Comparison of ENCODE assay signal across 9 mouse cellular contexts in the genomic region with DNA sequence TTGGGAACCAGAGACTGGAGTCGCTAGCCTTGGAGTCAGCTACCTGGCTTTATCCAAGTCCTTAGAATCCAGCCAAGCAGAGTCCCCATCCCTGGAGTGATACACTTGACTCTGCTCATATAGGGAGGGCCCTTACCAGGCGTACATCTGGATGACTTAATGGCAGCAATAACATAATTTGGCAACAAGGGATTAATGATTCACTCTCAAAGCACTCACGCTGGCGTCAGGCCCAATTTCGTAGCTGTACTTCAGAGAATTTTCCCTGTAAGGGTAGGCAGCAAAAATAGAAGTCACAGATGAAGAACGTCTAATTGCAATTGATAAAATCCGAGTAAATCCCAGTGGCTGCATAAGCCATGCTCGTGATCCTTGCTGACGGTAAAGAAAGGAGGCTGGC.
DNase-seq lines count a peak whose midpoint lies in the region; ATAC-seq and TF ChIP-seq lines count a peak whose summit lies in the region.
"Had no signal": no experiment of that assay in that cellular context is flagged by ENCODE, and none has a peak within 500 bp of the region (broad histone marks: within the 10 kb centered on the region; RNA-seq: fewer than 3 reads in every experiment).

No protein-coding gene starts in this region.

- H3K4me3 ChIP-seq in hindbrain, postnatal 0 days (ENCODE audit: low read length): no peak overlapping the region
- H3K4me3 ChIP-seq in hindbrain, embryonic 11.5 days (ENCODE audit: low read depth, low read length): no peak overlapping the region
- H3K4me3 ChIP-seq in intestine, postnatal 0 days (ENCODE audit: low read depth, low read length): no peak overlapping the region
- H3K4me3 ChIP-seq: myocyte had no signal

- 27% methylated on average over 9 of the region's 9 CpGs for WGBS in hindbrain, postnatal 0 days
- 58% methylated on average over 9 of the region's 9 CpGs for WGBS in hindbrain, embryonic 11.5 days
- WGBS in intestine, postnatal 0 days: 20% methylated on average over 9 of the region's 9 CpGs

- no peaks in the 10 kb centered on the region for H3K9me3 ChIP-seq in hindbrain, postnatal 0 days (ENCODE audit: low read length)
- no peaks in the 10 kb centered on the region for H3K9me3 ChIP-seq in hindbrain, embryonic 11.5 days (ENCODE audit: control insufficient read depth, low read length)
- no peaks in the 10 kb centered on the region for H3K9me3 ChIP-seq in intestine, postnatal 0 days (ENCODE audit: control insufficient read depth)

- no peaks in the 10 kb centered on the region for H3K36me3 ChIP-seq in hindbrain, postnatal 0 days (ENCODE audit: insufficient read depth, low read length)
- H3K36me3 ChIP-seq in hindbrain, embryonic 11.5 days (ENCODE audit: control insufficient read depth, insufficient read depth, low read length): no peaks in the 10 kb centered on the region
- H3K36me3 ChIP-seq in intestine, postnatal 0 days (ENCODE audit: control insufficient read depth, insufficient read depth): no peaks in the 10 kb centered on the region

- no peak overlapping the region for H3K9ac ChIP-seq in hindbrain, postnatal 0 days (replicated peaks; ENCODE audit: low read length)
- H3K9ac ChIP-seq in hindbrain, embryonic 11.5 days (ENCODE audit: low read depth, low read length): no peak overlapping the region
- H3K9ac ChIP-seq in intestine, postnatal 0 days (ENCODE audit: low read depth, low read length): no peak overlapping the region

- no peaks in the 10 kb centered on the region for H3K4me1 ChIP-seq in hindbrain, postnatal 0 days (ENCODE audit: insufficient read depth, low read length)
- H3K4me1 ChIP-seq in hindbrain, embryonic 11.5 days (replicated peaks; ENCODE audit: control insufficient read depth, insufficient read depth, low read length): no peaks in the 10 kb centered on the region
- H3K4me1 ChIP-seq in intestine, postnatal 0 days (replicated peaks; ENCODE audit: control insufficient read depth, insufficient read depth, low read length): no peaks in the 10 kb centered on the region; the same call in 1 of the 2 replicates

- ATAC-seq in hindbrain, postnatal 0 days: no peak
- ATAC-seq in hindbrain, embryonic 11.5 days (ENCODE audit: low FRiP score): no peak
- peak; percentile 56; the same call in 1 of the 2 replicates for ATAC-seq in intestine, postnatal 0 days

- no peak overlapping the region for H3K27ac ChIP-seq in hindbrain, postnatal 0 days
- no peak overlapping the region for H3K27ac ChIP-seq in hindbrain, embryonic 11.5 days (ENCODE audit: low read depth, low read length)
- H3K27ac ChIP-seq in intestine, postnatal 0 days (ENCODE audit: low read depth, low read length): no peak overlapping the region

- no peaks in the 10 kb centered on the region for H3K27me3 ChIP-seq in hindbrain, postnatal 0 days (ENCODE audit: insufficient read depth, low read length)
- H3K27me3 ChIP-seq in hindbrain, embryonic 11.5 days (ENCODE audit: control insufficient read depth, insufficient read depth, low read length): no peaks in the 10 kb centered on the region
- no peaks in the 10 kb centered on the region for H3K27me3 ChIP-seq in intestine, postnatal 0 days (replicated peaks; ENCODE audit: control insufficient read depth, insufficient read depth, low read length)

- no peak for TF ChIP-seq CTCF in hindbrain, postnatal 0 days (IDR thresholded peaks at IDR 0.05; ENCODE audit: low read depth)
- no peak for TF ChIP-seq CTCF in intestine, postnatal 0 days (IDR thresholded peaks at IDR 0.05; ENCODE audit: low read depth)

- DNase-seq in hindbrain, postnatal 0 days (ENCODE audit: low spot score): peak; percentile 50
- DNase-seq in hindbrain, embryonic 11.5 days (ENCODE audit: low spot score): no peak
- DNase-seq in MN1 (ENCODE audit: low spot score): peak; percentile 43
- DNase-seq in adrenal gland, postnatal 4 days (ENCODE audit: low spot score in 2 of 2): peak; percentile 17 to 28
- DNase-seq in left cerebral cortex, adult 8-10 months (ENCODE audit: low spot score in 2 of 2): no peak
- no peak for DNase-seq in thymus, postnatal 10 days (ENCODE audit: low spot score in 2 of 2)
- DNase-seq in thymus, postnatal 0 days (ENCODE audit: low spot score): no peak

- no peak overlapping the region for H3K4me2 ChIP-seq in hindbrain, postnatal 0 days (ENCODE audit: low read depth, low read length)
- H3K4me2 ChIP-seq in hindbrain, embryonic 11.5 days (replicated peaks; ENCODE audit: low read depth, low read length): no peak overlapping the region
- H3K4me2 ChIP-seq in intestine, postnatal 0 days (replicated peaks; ENCODE audit: low read depth): no peak overlapping the region

Comparison
In these comparisons a context has a peak if more than half of its experiments do, and no peak if none do; other contexts are left out.
1. DNase-seq: peak in hindbrain, postnatal 0 days (single experiment), MN1 (single experiment) and adrenal gland, postnatal 4 days (2 of 2); none in hindbrain, embryonic 11.5 days (single experiment), left cerebral cortex, adult 8-10 months (0 of 2), thymus, postnatal 10 days (0 of 2) and thymus, postnatal 0 days (single experiment).